In genomic region chr16:22879945-22880595, GRCm38 (mm10) we compare ENCODE assay signal across 25 mouse cellular contexts. TPM values are rescaled to one million over a fixed set of nuclear protein-coding genes. Genes with fewer than 3 reads are reported as not detected.
A peak's percentile ranks its signal among the peaks of the same experiment; 100 is the strongest.
DNase-seq lines count a peak whose midpoint lies in the region; ATAC-seq and TF ChIP-seq lines count a peak whose summit lies in the region.
"Had no signal": no experiment of that assay in that cellular context is flagged by ENCODE, and none has a peak within 500 bp of the region (broad histone marks: within the 10 kb centered on the region; RNA-seq: fewer than 3 reads in every experiment).

No protein-coding gene starts in this region.

- TF ChIP-seq RAD21 in MEL (IDR thresholded peaks at IDR 0.05; ENCODE audit: low read depth, low read length) = no peak

- 62% methylated on average over 7 of the region's 7 CpGs for WGBS in liver, embryonic 16.5 days (ENCODE audit: insufficient replicate concordance)
- WGBS in liver, embryonic 11.5 days = 67% methylated on average over 7 of the region's 7 CpGs
- WGBS in limb, embryonic 10.5 days = 79% methylated on average over 7 of the region's 7 CpGs

- TF ChIP-seq CTCF in MEL (IDR thresholded peaks at IDR 0.05 in 2 of 3, conservative IDR thresholded peaks at IDR 0.05 in 1 of 3; ENCODE audit: control insufficient read depth in 1 of 3, insufficient read depth in 1 of 3, low read depth in 2 of 3, low read length in 3 of 3, poor library complexity in 1 of 3, severe bottlenecking in 1 of 3) = no peak

- H3K4me3 ChIP-seq in liver, embryonic 16.5 days (ENCODE audit: low read depth, low read length) = no peak overlapping the region
- H3K4me3 ChIP-seq in liver, embryonic 11.5 days (ENCODE audit: low read depth, low read length) = no peak overlapping the region
- no peak overlapping the region for H3K4me3 ChIP-seq in MEL (ENCODE audit: control insufficient read depth in 1 of 2, insufficient read depth in 1 of 2, low read depth in 2 of 2, low read length in 2 of 2)
- H3K4me3 ChIP-seq in limb, embryonic 10.5 days = no peak overlapping the region
- H3K4me3 ChIP-seq: forebrain, embryonic 10.5 days; gastrocnemius, adult 2 months; heart, embryonic 12.5 days; limb, embryonic 15.5 days; midbrain, embryonic 13.5 days had no signal

- no peak for TF ChIP-seq POLR2A in MEL (IDR thresholded peaks at IDR 0.05; ENCODE audit: control insufficient read depth in 1 of 2, insufficient read depth in 1 of 2, low read depth in 1 of 2, low read length in 2 of 2, poor library complexity in 1 of 2)

- intact Hi-C loops in heart, postnatal 36 days (cut with DNase I) = no loop called here

- no peak overlapping the region for H3K4me2 ChIP-seq in liver, embryonic 16.5 days (ENCODE audit: low read depth, low read length)
- H3K4me2 ChIP-seq in liver, embryonic 11.5 days = no peak overlapping the region
- H3K4me2 ChIP-seq: heart, embryonic 12.5 days; limb, embryonic 15.5 days; midbrain, embryonic 13.5 days had no signal

- ATAC-seq in liver, embryonic 16.5 days (ENCODE audit: low read depth) = no peak
- ATAC-seq in liver, embryonic 11.5 days (replicated peaks; ENCODE audit: low FRiP score) = no peak
- ATAC-seq: midbrain, embryonic 13.5 days had no signal

- peak; percentile 91 for DNase-seq in heart, adult 11 months
- no peak for DNase-seq in heart, postnatal 36 days
- no peak for DNase-seq in liver, embryonic 11.5 days (ENCODE audit: low spot score)
- DNase-seq in MEL (ENCODE audit: low read depth, low spot score) = no peak
- DNase-seq in limb, embryonic 10.5 days (ENCODE audit: low spot score) = no peak
- DNase-seq in retina, postnatal 1 day = no peak
- DNase-seq: B cell, adult 2 months; cerebellum, adult 18-20 months; cerebellum, postnatal 25 days; gastrocnemius, adult 2 months; kidney, postnatal 25 days; right cerebral cortex, postnatal 4 days had no signal

- H3K9me3 ChIP-seq in liver, embryonic 16.5 days (replicated peaks; ENCODE audit: control insufficient read depth, low read length) = no peaks in the 10 kb centered on the region
- H3K9me3 ChIP-seq in liver, embryonic 11.5 days (ENCODE audit: control insufficient read depth, low read length) = no peaks in the 10 kb centered on the region
- H3K9me3 ChIP-seq in MEL (replicated peaks; ENCODE audit: insufficient read depth, low read length) = no peaks in the 10 kb centered on the region
- H3K9me3 ChIP-seq in limb, embryonic 10.5 days (replicated peaks) = no peaks in the 10 kb centered on the region
- H3K9me3 ChIP-seq: forebrain, embryonic 10.5 days; heart, embryonic 12.5 days; limb, embryonic 15.5 days; midbrain, embryonic 13.5 days had no signal

- peak overlapping the region; percentile 52 for H3K27ac ChIP-seq in liver, embryonic 16.5 days (ENCODE audit: low read length)
- H3K27ac ChIP-seq in liver, embryonic 11.5 days (ENCODE audit: low read depth, low read length) = no peak overlapping the region
- peak overlapping the region; percentile 93 for H3K27ac ChIP-seq in MEL (ENCODE audit: control insufficient read depth, low read depth, low read length)
- H3K27ac ChIP-seq in limb, embryonic 10.5 days = peak overlapping the region; percentile 26
- H3K27ac ChIP-seq: gastrocnemius, adult 2 months; limb, embryonic 15.5 days; midbrain, embryonic 13.5 days had no signal

- H3K9ac ChIP-seq in liver, embryonic 16.5 days (ENCODE audit: low read depth, low read length) = no peak overlapping the region
- H3K9ac ChIP-seq in liver, embryonic 11.5 days (ENCODE audit: low read depth, low read length) = no peak overlapping the region
- H3K9ac ChIP-seq in MEL (ENCODE audit: control insufficient read depth, low read depth, low read length, poor library complexity, severe bottlenecking) = peak overlapping the region; percentile 55; the same call in 1 of the 2 replicates
- H3K9ac ChIP-seq: heart, embryonic 12.5 days; limb, embryonic 15.5 days; midbrain, embryonic 13.5 days had no signal

- peaks cover 3% of the 10 kb centered on the region for H3K4me1 ChIP-seq in liver, embryonic 16.5 days (ENCODE audit: control insufficient read depth, low read depth, low read length)
- H3K4me1 ChIP-seq in liver, embryonic 11.5 days (replicated peaks; ENCODE audit: control insufficient read depth, insufficient read depth, low read length) = peaks cover 11% of the 10 kb centered on the region
- H3K4me1 ChIP-seq in MEL (ENCODE audit: control insufficient read depth in 1 of 2, insufficient read depth in 2 of 2, low read length in 2 of 2) = peaks cover 19 to 35% of the 10 kb centered on the region in 2 experiments; a peak in 3 of 4 replicates
- peaks cover 22% of the 10 kb centered on the region for H3K4me1 ChIP-seq in limb, embryonic 10.5 days

- H3K27me3 ChIP-seq in liver, embryonic 16.5 days (ENCODE audit: control insufficient read depth, insufficient read depth, low read depth, low read length) = no peaks in the 10 kb centered on the region
- H3K27me3 ChIP-seq in liver, embryonic 11.5 days (replicated peaks; ENCODE audit: control insufficient read depth, insufficient read depth, low read length) = no peaks in the 10 kb centered on the region
- H3K27me3 ChIP-seq in MEL (ENCODE audit: control insufficient read depth in 1 of 2, insufficient read depth in 2 of 2, low read length in 2 of 2) = no peaks in the 10 kb centered on the region
- no peaks in the 10 kb centered on the region for H3K27me3 ChIP-seq in limb, embryonic 10.5 days (ENCODE audit: low read depth, poor library complexity, severe bottlenecking)
- H3K27me3 ChIP-seq: heart, embryonic 12.5 days; midbrain, embryonic 13.5 days had no signal

- TF ChIP-seq EP300 in MEL (IDR thresholded peaks at IDR 0.05; ENCODE audit: low read depth in 1 of 2, low read length in 2 of 2) = no peak

- no peaks in the 10 kb centered on the region for H3K36me3 ChIP-seq in liver, embryonic 16.5 days (ENCODE audit: control insufficient read depth, insufficient read depth)
- H3K36me3 ChIP-seq in liver, embryonic 11.5 days (ENCODE audit: control insufficient read depth, insufficient read depth, low read length) = no peaks in the 10 kb centered on the region
- peaks cover 0 to 28% of the 10 kb centered on the region in 2 experiments; a peak in 2 of 4 replicates for H3K36me3 ChIP-seq in MEL (ENCODE audit: control insufficient read depth in 1 of 2, insufficient read depth in 2 of 2, low read length in 2 of 2)
- no peaks in the 10 kb centered on the region for H3K36me3 ChIP-seq in limb, embryonic 10.5 days
- H3K36me3 ChIP-seq: forebrain, embryonic 10.5 days; heart, embryonic 12.5 days; limb, embryonic 15.5 days; midbrain, embryonic 13.5 days had no signal

- no peaks in the 10 kb centered on the region for H3K79me2 ChIP-seq in MEL (ENCODE audit: control insufficient read depth, insufficient read depth, low read length, poor library complexity)

TF ChIP-seq in MEL, 35 proteins besides CTCF, POLR2A, EP300 and RAD21:
- TF ChIP-seq USF1 (IDR thresholded peaks at IDR 0.05; ENCODE audit: low read depth, low read length) = peak; percentile 66; the same call in 1 of the 2 replicates
- no peak for TF ChIP-seq NRF1 (IDR thresholded peaks at IDR 0.05; ENCODE audit: insufficient read depth, low read depth, low read length, poor library complexity, severe bottlenecking)

RNA-seq across cellular contexts. Expression of gene Ahsg, which starts 11.0 kb away (rescaled TPM):
- total RNA-seq in heart, postnatal 36 days (2021) = 10 to 100 TPM in 1 of 2 experiments, 1 to 10 TPM in 1; 9.1 to 10.1 TPM
- 5,304 and 6,290 TPM in 2 replicates for polyA plus RNA-seq in liver, embryonic 16.5 days (2015; fragmentation: Nextera tagmentation; extraction: Ambion mirVana)
- 79.0 and 82.8 TPM in 2 replicates for polyA plus RNA-seq in liver, embryonic 11.5 days (2014; fragmentation: Nextera tagmentation; extraction: Ambion mirVana)
- total RNA-seq in MEL (2012; rRNA removed) = 0.16 TPM in 1 of 2 replicates, not detected in the other
- polyA plus RNA-seq in MEL (2012; ENCODE audit: insufficient read depth in 1 of 2, insufficient read length in 2 of 2, low read depth in 1 of 2, low replicate concordance in 2 of 2, missing spikeins in 1 of 2) = under 1 TPM in 1 of 2 experiments, not detected in 1; 0.13 TPM
- not detected in 2 replicates for polyA plus RNA-seq in limb, embryonic 10.5 days (2016; fragmentation: Nextera tagmentation; extraction: Ambion mirVana)
- total RNA-seq: gastrocnemius, adult 2 months; granulocyte monocyte progenitor cell, adult 5-6 weeks; layer of hippocampus, adult 8-10 months; left cerebral cortex, postnatal 25 days; megakaryocyte progenitor cell, adult 5-6 weeks had no signal
- polyA plus RNA-seq: embryonic facial prominence, embryonic 14.5 days; forebrain, embryonic 10.5 days; kidney, adult 2 months had no signal

RNA-seq across cellular contexts. Expression of gene Dnajb11, which starts 22.4 kb away (rescaled TPM):
- 10 to 100 TPM; 54.0 to 62.9 TPM for total RNA-seq in heart, postnatal 36 days (2021)
- 50.7 and 54.4 TPM in 2 replicates for polyA plus RNA-seq in liver, embryonic 16.5 days (2015; fragmentation: Nextera tagmentation; extraction: Ambion mirVana)
- 125 and 131 TPM in 2 replicates for polyA plus RNA-seq in liver, embryonic 11.5 days (2014; fragmentation: Nextera tagmentation; extraction: Ambion mirVana)
- 116 and 147 TPM in 2 replicates for total RNA-seq in MEL (2012; rRNA removed)
- polyA plus RNA-seq in MEL (2012; ENCODE audit: insufficient read depth in 1 of 2, insufficient read length in 2 of 2, low read depth in 1 of 2, low replicate concordance in 2 of 2, missing spikeins in 1 of 2) = 100 to 1,000 TPM in 1 of 2 experiments, 10 to 100 TPM in 1; 90.2 to 139 TPM
- 98.1 and 106 TPM in 2 replicates for polyA plus RNA-seq in limb, embryonic 10.5 days (2016; fragmentation: Nextera tagmentation; extraction: Ambion mirVana)

RNA-seq across cellular contexts. Expression of gene Tbccd1, which starts 22.6 kb away (rescaled TPM):
- total RNA-seq in heart, postnatal 36 days (2021) = 10 to 100 TPM; 10.9 to 11.2 TPM
- polyA plus RNA-seq in liver, embryonic 16.5 days (2015; fragmentation: Nextera tagmentation; extraction: Ambion mirVana) = 27.2 and 27.3 TPM in 2 replicates
- 44.8 and 47.3 TPM in 2 replicates for polyA plus RNA-seq in liver, embryonic 11.5 days (2014; fragmentation: Nextera tagmentation; extraction: Ambion mirVana)
- 20.4 and 28.7 TPM in 2 replicates for total RNA-seq in MEL (2012; rRNA removed)
- 10 to 100 TPM in 1 of 2 experiments, not detected in 1; 23.8 TPM for polyA plus RNA-seq in MEL (2012; ENCODE audit: insufficient read depth in 1 of 2, insufficient read length in 2 of 2, low read depth in 1 of 2, low replicate concordance in 2 of 2, missing spikeins in 1 of 2)
- polyA plus RNA-seq in limb, embryonic 10.5 days (2016; fragmentation: Nextera tagmentation; extraction: Ambion mirVana) = 36.2 and 37.1 TPM in 2 replicates

RNA-seq across cellular contexts. Expression of gene Fetub, which starts 38.1 kb away (rescaled TPM):
- total RNA-seq in heart, postnatal 36 days (2021) = under 1 TPM; 0.28 to 0.35 TPM
- polyA plus RNA-seq in liver, embryonic 16.5 days (2015; fragmentation: Nextera tagmentation; extraction: Ambion mirVana) = 15.3 and 19.3 TPM in 2 replicates
- polyA plus RNA-seq in liver, embryonic 11.5 days (2014; fragmentation: Nextera tagmentation; extraction: Ambion mirVana) = 0.22 and 0.69 TPM in 2 replicates
- total RNA-seq in MEL (2012; rRNA removed) = 0.26 TPM in 1 of 2 replicates, not detected in the other
- polyA plus RNA-seq in MEL (2012; ENCODE audit: insufficient read depth in 1 of 2, insufficient read length in 2 of 2, low read depth in 1 of 2, low replicate concordance in 2 of 2, missing spikeins in 1 of 2) = under 1 TPM in 1 of 2 experiments, not detected in 1; 0.96 TPM
- polyA plus RNA-seq in limb, embryonic 10.5 days (2016; fragmentation: Nextera tagmentation; extraction: Ambion mirVana) = not detected in 2 replicates
- total RNA-seq: gastrocnemius, adult 2 months; granulocyte monocyte progenitor cell, adult 5-6 weeks; left cerebral cortex, postnatal 25 days; megakaryocyte progenitor cell, adult 5-6 weeks had no signal
- polyA plus RNA-seq: forebrain, embryonic 10.5 days; heart, embryonic 12.5 days; lung, embryonic 16.5 days; midbrain, embryonic 13.5 days; neural tube, embryonic 14.5 days had no signal

Comparison
In these comparisons a context has a peak if more than half of its experiments do, and no peak if none do; other contexts are left out.
1. RNA of gene Ahsg, which starts 11.0 kb away (polyA plus RNA-seq): 5,304 to 6,290 TPM in liver, embryonic 16.5 days; 79.0 to 82.8 TPM in liver, embryonic 11.5 days, 0.13 TPM in MEL and not detected in limb, embryonic 10.5 days; every median in the first group is over 10 times any median in the second.